Mouse (Mus musculus) forebrain, postnatal 0 days (tissue): Measurements from ENCODE around the gene 4930404N11Rik. TPM values are rescaled to one million over a fixed set of nuclear protein-coding genes. Genes with fewer than 3 reads are reported as not detected.
A peak's percentile ranks its signal among the peaks of the same experiment; 100 is the strongest.

Experiments
- ATAC-seq: fragments of 200-750 bp; cut with Nextera tagmentation; 2 replicates; pipeline ENCODE4 v1.8.0; 2017; ENCODE audit warnings: mild to moderate bottlenecking, moderate library complexity
- DNase-seq: peaks from one replicate; pipeline ENCODE4 v3.0.0-alpha.2; 2015
- H3K27ac ChIP-seq: fragments of 300-500 bp; sonication (generic); 2 replicates; pipeline ENCODE4 v1.5.1; 2014; ENCODE audit warnings: low read depth, mild to moderate bottlenecking, antibody characterized with exemption, low read length, moderate library complexity, mixed read lengths
- H3K27me3 ChIP-seq: fragments of 300-500 bp; sonication (generic); 2 replicates; pipeline ENCODE4 v1.6.1; 2014; ENCODE audit warnings: mild to moderate bottlenecking, low read length, mixed read lengths; ENCODE audit not compliant: insufficient read depth
- H3K36me3 ChIP-seq: fragments of 300-500 bp; sonication (generic); 2 replicates; pipeline ENCODE4 v1.6.1; 2014; ENCODE audit warnings: mild to moderate bottlenecking, moderate library complexity; ENCODE audit not compliant: insufficient read depth
- H3K4me1 ChIP-seq: fragments of 300-500 bp; sonication (generic); 2 replicates; pipeline ENCODE4 v1.6.1; 2014; ENCODE audit warnings: antibody characterized with exemption; ENCODE audit not compliant: insufficient read depth
- H3K4me2 ChIP-seq: fragments of 300-500 bp; sonication (generic); 2 replicates; pipeline ENCODE4 v1.6.1; 2014; ENCODE audit warnings: low read depth, mild to moderate bottlenecking, moderate library complexity
- H3K4me3 ChIP-seq: fragments of 300-500 bp; sonication (generic); 2 replicates; pipeline ENCODE4 v1.5.1; 2014; ENCODE audit warnings: low read depth, low read length, mixed read lengths
- H3K9ac ChIP-seq: fragments of 300-500 bp; sonication (generic); 2 replicates; pipeline ENCODE4 v1.6.1; 2014; ENCODE audit warnings: mild to moderate bottlenecking
- H3K9me3 ChIP-seq: fragments of 300-500 bp; sonication (generic); 2 replicates; pipeline ENCODE4 v1.6.1; 2016; ENCODE audit warnings: low read length
- CTCF ChIP-seq: sonication (generic); IDR thresholded peaks from 2 replicates; pipeline ENCODE4 v1.5.1; 2016; ENCODE audit warnings: antibody characterized with exemption, control low read depth, low read depth
- WGBS: fragments of 180-500 bp; shearing (Covaris S2); extraction: QIAGEN DNeasy Blood & Tissue Kit; methylation state at CpG from one replicate; pipeline ENCODE4 v1.1.7; 2014; 5-methylcytosine and 5-hydroxymethylcytosine counted together
- polyA plus RNA-seq: library from polyadenylated mRNA; unstranded; fragments of >200 nt; fragmentation: Nextera tagmentation; extraction: Ambion mirVana; gene quantifications from 2 replicates; pipeline ENCODE4 v1.2.1, GENCODE M21; 2015
- total RNA-seq: library from RNA; depleted of rRNA; stranded (reverse); fragments of >200 nt; gene quantifications from 2 replicates; pipeline ENCODE4 v1.2.3, GENCODE M21; 2014

Gene 4930404N11Rik
- total and polyA plus RNA-seq, 2 experiments from 2014 or later, result 0.16 TPM; not detected in 1

- WGBS, result 17% methylated on average over 54 of the region's 54 CpGs
- ATAC-seq, result no peak
- 0 out of 2 replicates have a peak, but pooled peaks cover 4% of the 10 kb centered on the region for H3K4me1 ChIP-seq
- H3K36me3 ChIP-seq, result peaks cover 32% of the 10 kb centered on the region
- no peak for TF ChIP-seq CTCF
- peak overlapping the region; percentile 30 for H3K4me2 ChIP-seq
- H3K27me3 ChIP-seq, result 0 out of 2 replicates have a peak, but pooled peaks cover 7% of the 10 kb centered on the region
- no peak overlapping the region for H3K27ac ChIP-seq
- H3K9me3 ChIP-seq, result no peaks in the 10 kb centered on the region
- no peak overlapping the region; the same call in 1 of the 2 replicates for H3K9ac ChIP-seq
- no peak for DNase-seq
- H3K4me3 ChIP-seq, result no peak overlapping the region; the same call in 1 of the 2 replicates
Measured at GRCm38 (mm10) chr10:81363436-81364346, 1.9 kb downstream of the 4930404N11Rik start.

GRCm38 (mm10) chr10:81362336-81362949 is 3.2 kb downstream of the 4930404N11Rik start:
- Histone ChIP-seq H3K4me2 (no peak overlapping the region), H3K9me3 (no peaks in the 10 kb centered on the region), H3K9ac (no peak overlapping the region), H3K27ac (no peak overlapping the region), H3K36me3 (peaks cover 20% of the 10 kb centered on the region), H3K4me3 (no peak overlapping the region), H3K27me3 (0 out of 2 replicates have a peak, but pooled peaks cover 7% of the 10 kb centered on the region), H3K4me1 (peaks cover 12% of the 10 kb centered on the region)
- ATAC-seq (no peak), DNase-seq (no peak)
- TF ChIP-seq CTCF, result no peak
- WGBS, result 81% methylated on average over 12 of the region's 12 CpGs

GRCm38 (mm10) chr10:81360721-81361120 is 4.9 kb downstream of the 4930404N11Rik start:
- peaks cover 12% of the 10 kb centered on the region for H3K4me1 ChIP-seq

DNA sequence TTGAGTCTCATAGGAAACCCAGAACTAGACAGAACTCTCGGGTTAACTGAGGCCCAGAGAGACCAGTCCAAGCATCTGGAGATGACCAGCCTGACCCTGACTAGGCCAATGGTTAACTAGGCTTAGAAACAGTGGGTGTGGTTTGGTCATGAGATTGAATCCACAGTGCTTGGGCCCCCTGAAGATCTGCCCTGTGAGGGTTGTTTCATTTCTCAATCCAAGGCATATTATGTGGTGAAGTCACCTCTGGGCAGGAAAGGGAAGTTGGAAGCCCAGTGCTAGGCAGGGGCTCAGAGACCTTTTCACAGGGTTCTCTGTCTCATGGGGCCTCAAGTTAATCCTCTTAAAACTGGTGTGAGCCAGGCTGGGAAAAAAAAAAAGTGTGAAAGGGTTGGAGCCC is 6.8 kb downstream of the 4930404N11Rik start:
- no peak overlapping the region for H3K27ac ChIP-seq
- no peak for TF ChIP-seq CTCF
- 56% methylated on average over 1 of the region's 1 CpGs for WGBS
- H3K4me3 ChIP-seq, result no peak overlapping the region
- no peak overlapping the region for H3K9ac ChIP-seq
- ATAC-seq (no peak), DNase-seq (no peak)
- 0 out of 2 replicates have a peak, but pooled peaks cover 7% of the 10 kb centered on the region for H3K27me3 ChIP-seq
- no peaks in the 10 kb centered on the region for H3K9me3 ChIP-seq
- H3K4me2 ChIP-seq, result peak overlapping the region; percentile 95; the same call in 1 of the 2 replicates
- 0 out of 2 replicates have a peak, but pooled peaks cover 8% of the 10 kb centered on the region for H3K36me3 ChIP-seq
- H3K4me1 ChIP-seq, result peaks cover 8% of the 10 kb centered on the region

More at GRCm38 (mm10) chr10:81360721-81361120, 4.9 kb downstream of the 4930404N11Rik start:
- Histone ChIP-seq H3K4me3 (no peak overlapping the region), H3K27me3 (0 out of 2 replicates have a peak, but pooled peaks cover 7% of the 10 kb centered on the region), H3K36me3 (0 out of 2 replicates have a peak, but pooled peaks cover 8% of the 10 kb centered on the region), H3K27ac (no peak overlapping the region), H3K9me3 (no peaks in the 10 kb centered on the region), H3K4me2 (no peak overlapping the region), H3K9ac (no peak overlapping the region)
- ATAC-seq (no peak), DNase-seq (no peak)
- WGBS, result 77% methylated on average over 8 of the region's 8 CpGs
- TF ChIP-seq CTCF, result no peak

- TF ChIP-seq CTCF, result no peak
- no peak for ATAC-seq
- Histone ChIP-seq H3K36me3 (0 out of 2 replicates have a peak, but pooled peaks cover 8% of the 10 kb centered on the region), H3K4me3 (peak overlapping the region; percentile 80), H3K4me2 (peak overlapping the region; percentile 95), H3K9ac (peak overlapping the region; percentile 70), H3K27me3 (0 out of 2 replicates have a peak, but pooled peaks cover under 1% of the 10 kb centered on the region), H3K27ac (no peak overlapping the region), H3K9me3 (no peaks in the 10 kb centered on the region), H3K4me1 (peaks cover 8% of the 10 kb centered on the region)
- no peak for DNase-seq
- WGBS, result 31% methylated on average over 4 of the region's 4 CpGs
Measured at GRCm38 (mm10) chr10:81358209-81358608, 7.4 kb downstream of the 4930404N11Rik start.

- peak within 1 kb of the TSS; percentile 80 for H3K4me3 ChIP-seq
- no peaks in the 10 kb centered on the region for H3K36me3 ChIP-seq
- H3K27ac ChIP-seq, result no peak within 1 kb of the TSS
- DNase-seq, result peak; percentile 97
- H3K9ac ChIP-seq, result peak within 1 kb of the TSS; percentile 70
- 2% methylated on average over 75 of the region's 79 CpGs for WGBS
- no peak for TF ChIP-seq CTCF
- peaks cover 8% of the 10 kb centered on the region for H3K4me1 ChIP-seq
- peak; percentile 96 for ATAC-seq
- H3K4me2 ChIP-seq, result peak within 1 kb of the TSS; percentile 95
- no peaks in the 10 kb centered on the region for H3K27me3 ChIP-seq
- no peaks in the 10 kb centered on the region for H3K9me3 ChIP-seq
Measured at GRCm38 (mm10) chr10:81356991-81357844, 8.4 kb downstream of the 4930404N11Rik start, which contains the start of gene Mfsd12. Mfsd12 (plus strand) TSS chr10:81357491.
